Mouse (Mus musculus) spleen, postnatal 36 days (tissue): Measurements from ENCODE around the gene Lmtk3.
A peak's percentile ranks its signal among the peaks of the same experiment; 100 is the strongest.

Experiments used
- DNase-seq, 2 experiments: peaks; one replicate each; pipeline ENCODE4 v3.0.0; 2022; ENCODE audit warnings: low spot score in 2 of 2, mixed read lengths in 1 of 2

Gene Lmtk3

GRCm38 (mm10) chr7:45783511-45784091 is at the start of gene Lmtk3:
Gene Lmtk3, plus strand, starts transcription at chr7:45783738.
- peak; percentile 55 to 66 for DNase-seq

GRCm38 (mm10) chr7:45739162-45739763 is 44.3 kb upstream of the Lmtk3 start:
- DNase-seq: peak; percentile 71 to 87

DNA sequence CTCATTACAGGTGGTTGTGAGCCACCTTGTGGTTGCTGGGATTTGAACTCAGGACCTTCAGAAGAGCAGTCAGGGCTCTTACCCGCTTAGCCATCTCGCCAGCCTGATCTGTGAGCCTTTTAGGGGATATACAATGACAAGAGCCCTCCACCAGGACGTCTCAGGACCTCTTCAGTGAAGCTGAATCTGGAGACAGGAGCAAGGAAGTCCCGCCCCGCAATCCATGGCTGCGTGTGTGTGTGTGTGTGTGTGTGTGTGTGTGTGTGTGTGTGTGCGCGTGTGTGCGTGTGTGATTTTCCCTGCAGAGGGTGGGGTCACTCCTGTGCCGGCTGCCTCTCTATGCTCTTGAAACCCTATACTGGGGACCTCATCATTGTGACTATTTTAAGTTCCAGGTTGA is 43.7 kb upstream of the Lmtk3 start:
- no peak for DNase-seq

DNA sequence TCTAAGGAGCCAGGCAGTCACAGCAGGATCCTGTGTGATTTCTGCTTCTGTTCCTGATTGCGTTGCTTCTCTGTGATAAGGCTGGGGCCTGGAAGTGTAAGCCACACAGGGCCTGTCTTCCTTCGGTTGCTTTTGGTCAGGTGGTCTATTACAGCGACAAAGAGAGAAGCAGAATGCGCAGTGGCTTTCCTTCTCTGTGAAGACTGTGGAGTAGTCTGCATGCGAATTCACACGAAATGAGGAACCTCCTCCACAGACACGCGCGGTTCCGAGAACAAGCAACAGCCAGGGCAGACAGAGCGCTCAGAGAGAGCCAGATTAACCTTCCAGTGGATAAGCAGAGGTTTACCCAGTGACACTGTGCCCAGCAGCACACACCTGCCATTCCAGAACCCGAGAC is 42.2 kb upstream of the Lmtk3 start:
- DNase-seq: no peak

DNA sequence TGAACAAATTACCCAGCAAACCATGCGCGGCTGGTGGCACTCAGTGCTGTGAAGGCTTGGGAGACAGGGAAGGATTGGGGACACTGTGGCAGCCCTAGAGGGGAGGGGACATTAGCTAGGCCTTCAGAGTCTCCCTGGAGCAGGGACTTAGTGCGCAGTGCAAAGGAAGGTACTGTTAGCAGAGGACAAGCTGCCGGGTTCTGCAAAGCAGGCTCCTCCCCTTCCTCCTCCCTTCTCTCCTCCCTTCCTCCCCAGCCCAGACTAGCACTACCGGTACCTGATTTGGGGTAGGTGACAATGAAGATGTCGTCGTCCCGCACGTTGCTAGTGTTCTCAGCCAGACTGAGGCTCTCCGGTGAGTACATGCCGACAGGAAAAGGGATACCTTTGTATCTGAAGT is 41.8 kb upstream of the Lmtk3 start:
- peak; percentile 63 to 65 for DNase-seq

GRCm38 (mm10) chr7:45742338-45742737 is 41.2 kb upstream of the Lmtk3 start:
- no peak for DNase-seq

- peak in 1 of 2 experiments; percentile 47 for DNase-seq
Observed at GRCm38 (mm10) chr7:45744387-45744786, 39.2 kb upstream of the Lmtk3 start.

- DNase-seq: no peak
Observed at GRCm38 (mm10) chr7:45746518-45746917, 37.0 kb upstream of the Lmtk3 start.

DNA sequence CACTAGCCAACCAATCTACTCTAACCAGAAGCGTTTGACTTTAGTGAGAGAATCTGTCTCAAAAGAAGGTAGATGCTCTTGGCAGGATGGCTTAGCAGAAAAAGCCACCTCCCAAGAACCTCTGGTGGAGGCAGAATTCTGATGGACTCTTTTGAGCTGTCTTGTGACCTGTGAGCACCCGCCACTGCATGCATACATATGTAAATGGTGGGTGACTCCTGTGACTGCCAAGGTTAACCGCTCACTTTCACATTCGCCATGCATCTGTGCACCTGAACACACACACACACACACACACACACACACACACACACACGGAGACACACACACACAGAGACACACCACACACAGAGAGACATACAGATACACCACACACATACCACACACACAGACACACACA is 36.1 kb upstream of the Lmtk3 start:
- no peak for DNase-seq

- DNase-seq: no peak
Observed at GRCm38 (mm10) chr7:45748110-45748509, 35.4 kb upstream of the Lmtk3 start.

DNA sequence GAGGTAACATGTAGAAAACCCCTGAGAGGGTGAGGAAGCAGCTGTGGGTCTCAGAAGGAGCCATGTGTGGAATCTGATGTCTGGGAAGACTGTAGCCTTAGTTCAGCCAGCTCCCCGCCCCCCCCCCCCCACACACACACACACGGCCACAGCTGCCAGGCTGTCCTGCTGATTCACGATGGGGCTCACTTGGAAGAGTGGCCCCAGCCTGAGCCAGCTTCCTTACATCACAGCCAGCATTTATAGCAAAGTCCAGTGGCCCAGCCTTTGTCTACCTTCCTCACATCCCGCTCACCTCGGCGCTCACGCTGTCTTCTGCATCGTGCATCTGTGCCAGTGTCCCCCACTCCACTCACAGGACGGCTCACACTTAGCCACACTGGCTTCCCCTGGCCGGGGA is 34.1 kb upstream of the Lmtk3 start:
- no peak for DNase-seq

DNA sequence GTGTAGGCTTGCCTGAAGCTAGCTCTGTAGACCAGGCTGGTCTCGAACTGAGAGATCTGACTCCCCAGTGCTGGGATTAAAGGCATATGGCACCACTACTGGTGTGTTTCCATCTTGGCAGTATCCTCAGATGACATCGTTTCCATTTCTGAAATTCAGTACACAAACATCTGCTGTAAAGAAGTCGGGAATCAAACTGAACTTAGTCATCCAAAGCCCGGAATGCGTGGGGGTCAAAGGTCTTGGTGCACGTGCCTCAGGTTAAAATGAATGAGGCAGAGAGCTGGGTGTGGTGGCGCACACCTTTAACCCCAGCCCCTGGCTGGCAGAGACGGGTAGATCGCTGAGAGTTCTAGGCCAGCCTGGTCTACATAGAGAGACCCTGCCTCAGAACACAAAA is 33.4 kb upstream of the Lmtk3 start:
- DNase-seq: no peak

DNA sequence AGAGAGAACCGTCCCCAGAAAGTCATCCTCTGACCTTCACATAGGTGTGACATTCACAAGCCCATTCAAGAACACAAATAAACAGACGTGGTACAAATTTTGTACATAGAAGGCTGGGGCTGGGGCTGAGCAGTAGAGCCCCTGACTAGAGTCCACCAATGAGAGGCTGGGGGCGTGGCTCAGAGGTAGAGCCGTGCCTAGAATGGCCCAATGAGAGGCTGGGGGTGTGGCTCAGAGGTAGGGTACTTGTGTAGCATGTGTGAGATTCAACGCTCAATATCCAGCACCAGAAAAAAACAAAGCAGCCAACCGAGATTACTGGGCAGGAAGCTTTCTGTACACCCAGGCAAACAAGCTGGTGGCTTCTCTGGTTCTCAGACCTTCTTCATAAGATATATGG is 27.8 kb upstream of the Lmtk3 start:
- DNase-seq: no peak

- DNase-seq: no peak
Observed at GRCm38 (mm10) chr7:45759400-45759799, 24.1 kb upstream of the Lmtk3 start.

GRCm38 (mm10) chr7:45760151-45760550 is 23.4 kb upstream of the Lmtk3 start:
- DNase-seq: no peak

DNA sequence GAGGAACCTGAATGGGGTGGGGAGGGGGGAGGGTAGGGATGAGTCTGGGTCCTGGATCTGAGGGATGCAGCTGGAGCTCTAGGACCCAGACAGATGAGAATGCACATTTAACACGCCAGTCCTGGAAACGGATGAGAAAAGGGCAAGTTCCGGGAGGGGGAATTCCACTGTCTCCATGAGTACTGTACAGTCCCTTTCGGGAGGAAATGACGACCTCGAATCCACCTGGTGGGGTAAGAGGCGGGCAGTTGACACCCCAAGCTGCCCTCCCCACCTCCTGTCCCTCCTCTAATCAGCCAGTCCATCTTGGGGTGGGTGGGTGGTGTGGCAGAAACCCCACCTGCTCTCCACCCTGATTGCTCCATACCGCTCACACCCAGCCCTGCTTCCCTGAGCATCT is 17.5 kb upstream of the Lmtk3 start:
- no peak for DNase-seq

DNA sequence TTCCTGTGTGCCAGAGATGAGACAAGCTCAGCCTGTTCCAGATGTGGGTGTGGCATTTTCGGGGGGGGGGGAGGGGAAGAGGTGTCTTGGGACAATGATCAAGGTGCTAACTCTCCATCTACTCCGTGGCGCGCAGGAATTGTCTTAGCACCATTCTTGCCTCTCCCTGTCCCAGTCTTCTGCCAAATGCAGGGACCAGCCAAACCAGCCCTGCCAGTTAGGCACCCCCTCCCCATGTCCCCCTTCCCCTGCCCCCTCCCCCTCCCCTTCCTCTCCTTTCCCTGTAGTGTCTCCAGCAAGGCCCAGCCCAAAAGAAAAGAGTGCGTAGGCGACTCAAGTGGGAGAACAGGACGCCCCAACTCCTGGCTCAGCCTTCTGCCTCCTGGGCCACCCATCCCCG is 16.8 kb upstream of the Lmtk3 start:
- DNase-seq: no peak

- no peak for DNase-seq
Observed at GRCm38 (mm10) chr7:45767500-45767899, 16.0 kb upstream of the Lmtk3 start.

GRCm38 (mm10) chr7:45770427-45771082 is 13.0 kb upstream of the Lmtk3 start:
- no peak for DNase-seq

DNA sequence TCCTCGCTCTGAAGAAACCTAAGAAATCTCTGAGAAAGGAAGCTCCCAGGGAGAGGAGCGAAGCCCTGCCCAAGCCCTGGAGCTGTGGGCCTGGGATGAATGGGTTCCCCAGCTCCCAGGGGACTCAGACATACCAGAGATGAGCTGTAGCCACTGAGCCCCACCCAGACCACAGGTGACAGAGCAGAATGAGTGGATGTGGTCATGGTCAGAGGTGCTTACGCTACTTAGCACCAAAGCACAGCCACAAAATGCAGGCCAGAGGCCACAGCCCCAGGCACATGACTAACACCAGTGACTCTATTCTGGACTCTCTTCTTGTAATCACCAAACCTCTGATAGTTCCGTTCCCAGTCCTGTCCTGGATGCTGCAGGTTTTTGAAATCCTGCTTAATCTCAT is 12.4 kb upstream of the Lmtk3 start:
- DNase-seq: no peak

GRCm38 (mm10) chr7:45775237-45775636 is 8.3 kb upstream of the Lmtk3 start:
- no peak for DNase-seq

GRCm38 (mm10) chr7:45779081-45779641 is 4.4 kb upstream of the Lmtk3 start:
- peak in 1 of 2 experiments; percentile 18 for DNase-seq

DNA sequence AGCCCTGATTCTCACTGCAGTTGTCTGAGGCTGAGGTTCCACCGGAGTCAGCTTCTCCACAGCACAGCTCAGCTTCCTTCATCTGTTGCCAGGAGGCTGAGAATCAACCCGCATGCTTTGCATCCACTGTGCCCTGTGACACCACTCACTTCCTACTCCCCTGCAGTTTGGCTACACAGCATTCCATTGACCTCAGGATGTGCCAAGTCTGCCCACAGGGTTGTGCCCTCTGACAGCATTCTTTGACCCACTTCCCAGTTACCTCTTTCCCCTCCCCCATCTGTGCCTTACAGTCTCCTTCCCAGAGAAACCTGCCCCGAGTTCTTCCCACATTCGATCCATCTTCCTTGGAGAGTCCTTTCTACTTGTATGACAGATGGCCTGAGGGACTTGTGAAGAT is 1.3 kb upstream of the Lmtk3 start:
- no peak for DNase-seq
